Mouse (Mus musculus) activated CD4-positive, CD25-positive, alpha-beta regulatory T cell, adult 4 months (primary cell): ENCODE data around the gene Vmn1r4. TPM values are rescaled to one million over a fixed set of nuclear protein-coding genes. Genes with fewer than 3 reads are reported as not detected.
A peak's percentile ranks its signal among the peaks of the same experiment; 100 is the strongest.

Experiments
- ATAC-seq: one replicate; pipeline ENCODE4 v1.8.0; 2017
- polyA plus RNA-seq, 2 experiments: library from polyadenylated mRNA; unstranded; fragments of 100-300 nt; shearing (Covaris generic); gene quantifications; one replicate each; pipeline ENCODE4 v1.2.1; 2017

The Vmn1r4 gene
- polyA plus RNA-seq, 2 experiments from 2014 or later, result not detected

GRCm38 (mm10) chr6:56917578-56918368, 6.0 kb upstream of the Vmn1r4 start:
- ATAC-seq, result no peak

GRCm38 (mm10) chr6:56919330-56920044, 4.3 kb upstream of the Vmn1r4 start:
- no peak for ATAC-seq

GRCm38 (mm10) chr6:56920222-56921092, 3.4 kb upstream of the Vmn1r4 start:
- ATAC-seq, result no peak

GRCm38 (mm10) chr6:56923331-56923725, 487 bp upstream of the Vmn1r4 start:
- peak; percentile 1 for ATAC-seq

GRCm38 (mm10) chr6:56931648-56932415, 8.0 kb downstream of the Vmn1r4 start:
- no peak for ATAC-seq

- no peak for ATAC-seq
These were observed 8.6 kb downstream of the Vmn1r4 start for GRCm38 (mm10) chr6:56932464-56932863.

GRCm38 (mm10) chr6:56934366-56934765, 10.6 kb downstream of the Vmn1r4 start:
- ATAC-seq, result no peak

- no peak for ATAC-seq
These were observed 32.6 kb downstream of the Vmn1r4 start for GRCm38 (mm10) chr6:56956436-56956835.

GRCm38 (mm10) chr6:56969973-56970372, 46.2 kb downstream of the Vmn1r4 start, which contains the start of gene Vmn1r5:
Gene Vmn1r5, plus strand, starts transcription at chr6:56970273.
- no peak for ATAC-seq

GRCm38 (mm10) chr6:56996943-56997342, 73.1 kb downstream of the Vmn1r4 start, which contains the start of gene Vmn1r6:
Gene Vmn1r6, plus strand, starts transcription at chr6:56997243.
- ATAC-seq, result no peak

Other genes starting within 250 kb of the Vmn1r4 start
- 100 to 1,000 TPM; 130 to 157 TPM for gene Lsm5, start 219.3 kb upstream of the Vmn1r4 start, polyA plus RNA-seq
- gene Avl9, start 209.1 kb upstream of the Vmn1r4 start, polyA plus RNA-seq, result 10 to 100 TPM; 10.8 to 15.2 TPM
- 10 to 100 TPM; 17.0 to 20.3 TPM for gene Kbtbd2, start 126.2 kb upstream of the Vmn1r4 start, polyA plus RNA-seq
- gene Fkbp9, start 92.0 kb upstream of the Vmn1r4 start, polyA plus RNA-seq, result not detected
- 10 to 100 TPM; 65.0 to 70.7 TPM for gene Nt5c3, start 83 bp upstream of the Vmn1r4 start, polyA plus RNA-seq
- not detected for gene Vmn1r5, start 46.3 kb downstream of the Vmn1r4 start, polyA plus RNA-seq
- gene Vmn1r6, start 73.2 kb downstream of the Vmn1r4 start, polyA plus RNA-seq, result not detected
- not detected for gene Vmn1r7, start 101.3 kb downstream of the Vmn1r4 start, polyA plus RNA-seq
- not detected for gene Vmn1r8, start 108.3 kb downstream of the Vmn1r4 start, polyA plus RNA-seq
- not detected for gene Vmn1r9, start 142.8 kb downstream of the Vmn1r4 start, polyA plus RNA-seq
- gene Vmn1r10, start 185.4 kb downstream of the Vmn1r4 start, polyA plus RNA-seq, result not detected
- gene Vmn1r11, start 209.4 kb downstream of the Vmn1r4 start, polyA plus RNA-seq, result not detected
- not detected for gene Vmn1r12, start 232.9 kb downstream of the Vmn1r4 start, polyA plus RNA-seq